Mouse (Mus musculus): ENCODE results near the gene Lrrc20.

- TF ChIP-seq CTCF (IDR thresholded peaks at IDR 0.05; ENCODE audit: control insufficient read depth, insufficient read depth, low read length) (no peak), POLR2A (IDR thresholded peaks at IDR 0.05; ENCODE audit: borderline replicate concordance, control insufficient read depth, low read depth, low read length) (no peak)
Observed at GRCm38 (mm10) chr10:61431375-61431774, 44.2 kb upstream of the Lrrc20 start.

All from bone marrow, adult 2 months (tissue).